ENCODE assay signal across 8 mouse cellular contexts in the genomic region with DNA sequence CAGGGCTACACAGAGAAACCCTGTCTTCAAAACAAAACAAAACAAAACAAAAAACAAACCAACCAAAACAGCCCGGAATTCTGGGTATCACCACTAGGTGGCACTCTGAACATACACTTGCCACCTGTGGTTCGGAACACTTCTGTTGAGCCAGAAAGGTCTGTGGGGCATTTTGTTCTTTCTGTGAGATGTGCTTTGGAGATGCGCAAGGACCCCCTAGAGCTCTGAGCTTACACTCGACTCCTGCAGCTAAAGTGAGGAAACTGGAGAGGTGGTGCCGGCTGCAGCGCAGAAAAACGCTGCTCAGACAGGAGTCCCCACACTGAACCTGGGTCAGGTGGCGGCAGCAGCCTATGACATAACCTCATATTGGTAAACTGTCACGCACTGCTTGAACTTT. TPM values are rescaled to one million over a fixed set of nuclear protein-coding genes. Genes with fewer than 3 reads are reported as not detected.
A peak's percentile ranks its signal among the peaks of the same experiment; 100 is the strongest.
DNase-seq lines count a peak whose midpoint lies in the region; ATAC-seq and TF ChIP-seq lines count a peak whose summit lies in the region.

No protein-coding gene starts in this region.

- TF ChIP-seq RAD21 in MEL (IDR thresholded peaks at IDR 0.05; ENCODE audit: low read depth, low read length): peak; percentile 88

- no peak for TF ChIP-seq EP300 in MEL (IDR thresholded peaks at IDR 0.05; ENCODE audit: low read depth in 1 of 2, low read length in 2 of 2)

- no peak for TF ChIP-seq POLR2A in MEL (IDR thresholded peaks at IDR 0.05; ENCODE audit: control insufficient read depth in 1 of 2, insufficient read depth in 1 of 2, low read depth in 1 of 2, low read length in 2 of 2, poor library complexity in 1 of 2)

- WGBS in forebrain, embryonic 11.5 days: 15% methylated on average over 9 of the region's 9 CpGs
- 16% methylated on average over 9 of the region's 9 CpGs for WGBS in hindbrain, embryonic 11.5 days

- ATAC-seq in forebrain, embryonic 11.5 days (replicated peaks; ENCODE audit: low FRiP score): no peak; the same call in 1 of the 2 replicates
- peak; percentile 60 for ATAC-seq in hindbrain, embryonic 11.5 days (ENCODE audit: low FRiP score)

- H3K4me2 ChIP-seq in forebrain, embryonic 11.5 days (ENCODE audit: low read depth, low read length, severe bottlenecking): peak overlapping the region; percentile 31; the same call in 1 of the 2 replicates
- no peak overlapping the region for H3K4me2 ChIP-seq in hindbrain, embryonic 11.5 days (replicated peaks; ENCODE audit: low read depth, low read length)

- H3K36me3 ChIP-seq in MEL (ENCODE audit: control insufficient read depth in 1 of 2, insufficient read depth in 2 of 2, low read length in 2 of 2): peaks cover 0 to 3% of the 10 kb centered on the region in 2 experiments; a peak in 2 of 4 replicates
- H3K36me3 ChIP-seq in forebrain, embryonic 11.5 days (ENCODE audit: control insufficient read depth, insufficient read depth, low read length): no peaks in the 10 kb centered on the region
- H3K36me3 ChIP-seq in hindbrain, embryonic 11.5 days (ENCODE audit: control insufficient read depth, insufficient read depth, low read length): no peaks in the 10 kb centered on the region

- TF ChIP-seq CTCF in MEL (IDR thresholded peaks at IDR 0.05 in 2 of 3, conservative IDR thresholded peaks at IDR 0.05 in 1 of 3; ENCODE audit: control insufficient read depth in 1 of 3, insufficient read depth in 1 of 3, low read depth in 2 of 3, low read length in 3 of 3, poor library complexity in 1 of 3, severe bottlenecking in 1 of 3): peak; percentile 65 to 81 (median 79)

- H3K9me3 ChIP-seq in MEL (replicated peaks; ENCODE audit: insufficient read depth, low read length): no peaks in the 10 kb centered on the region
- no peaks in the 10 kb centered on the region for H3K9me3 ChIP-seq in forebrain, embryonic 11.5 days (ENCODE audit: control insufficient read depth, low read length)
- no peaks in the 10 kb centered on the region for H3K9me3 ChIP-seq in hindbrain, embryonic 11.5 days (ENCODE audit: control insufficient read depth, low read length)

- H3K79me2 ChIP-seq in MEL (ENCODE audit: control insufficient read depth, insufficient read depth, low read length, poor library complexity): no peaks in the 10 kb centered on the region

- peak; percentile 81 for DNase-seq in MEL (ENCODE audit: low read depth, low spot score)
- DNase-seq in c-Kit-positive CD71-negative TER-119-negative erythroid progenitor cells, embryonic 14.5 days (ENCODE audit: low read depth): peak; percentile 72
- DNase-seq in forebrain, embryonic 11.5 days (ENCODE audit: low spot score): peak; percentile 86
- DNase-seq in hindbrain, embryonic 11.5 days (ENCODE audit: low spot score): peak; percentile 83
- DNase-seq in layer of hippocampus, adult 9-11 months: peak; percentile 45
- peak; percentile 57 for DNase-seq in lung, postnatal 25 days (ENCODE audit: low spot score)
- peak; percentile 87 for DNase-seq in retina, postnatal 1 day
- peak; percentile 26 for DNase-seq in yolk sac, embryonic 10.5 days (ENCODE audit: low spot score)

- H3K9ac ChIP-seq in MEL (ENCODE audit: control insufficient read depth, low read depth, low read length, poor library complexity, severe bottlenecking): peak overlapping the region; percentile 22; the same call in 1 of the 2 replicates
- peak overlapping the region; percentile 23; the same call in 1 of the 2 replicates for H3K9ac ChIP-seq in forebrain, embryonic 11.5 days (ENCODE audit: low read length)
- H3K9ac ChIP-seq in hindbrain, embryonic 11.5 days (ENCODE audit: low read depth, low read length): no peak overlapping the region

- no peak overlapping the region for H3K4me3 ChIP-seq in MEL (ENCODE audit: control insufficient read depth in 1 of 2, insufficient read depth in 1 of 2, low read depth in 2 of 2, low read length in 2 of 2)
- no peak overlapping the region for H3K4me3 ChIP-seq in forebrain, embryonic 11.5 days (ENCODE audit: low read depth, low read length)
- H3K4me3 ChIP-seq in hindbrain, embryonic 11.5 days (ENCODE audit: low read depth, low read length): no peak overlapping the region

- H3K4me1 ChIP-seq in MEL (ENCODE audit: control insufficient read depth in 1 of 2, insufficient read depth in 2 of 2, low read length in 2 of 2): peaks cover 3 to 11% of the 10 kb centered on the region in 2 experiments; a peak in 3 of 4 replicates
- H3K4me1 ChIP-seq in forebrain, embryonic 11.5 days (replicated peaks; ENCODE audit: control insufficient read depth, insufficient read depth, low read length): 0 out of 2 replicates have a peak, but pooled peaks cover 2% of the 10 kb centered on the region
- no peaks in the 10 kb centered on the region for H3K4me1 ChIP-seq in hindbrain, embryonic 11.5 days (replicated peaks; ENCODE audit: control insufficient read depth, insufficient read depth, low read length)

- H3K27ac ChIP-seq in MEL (ENCODE audit: control insufficient read depth, low read depth, low read length): no peak overlapping the region
- no peak overlapping the region for H3K27ac ChIP-seq in forebrain, embryonic 11.5 days (ENCODE audit: low read depth, low read length)
- no peak overlapping the region for H3K27ac ChIP-seq in hindbrain, embryonic 11.5 days (ENCODE audit: low read depth, low read length)

- H3K27me3 ChIP-seq in MEL (ENCODE audit: control insufficient read depth in 1 of 2, insufficient read depth in 2 of 2, low read length in 2 of 2): peaks cover 0 to 2% of the 10 kb centered on the region in 2 experiments; a peak in 2 of 4 replicates
- no peaks in the 10 kb centered on the region for H3K27me3 ChIP-seq in forebrain, embryonic 11.5 days (ENCODE audit: control insufficient read depth, insufficient read depth, low read length)
- H3K27me3 ChIP-seq in hindbrain, embryonic 11.5 days (ENCODE audit: control insufficient read depth, insufficient read depth, low read length): no peaks in the 10 kb centered on the region

TF ChIP-seq in MEL, 35 proteins besides CTCF, POLR2A, EP300 and RAD21:
- TF ChIP-seq SMC3 (IDR thresholded peaks at IDR 0.05; ENCODE audit: low read depth, low read length) (peak; percentile 84), MAZ (IDR thresholded peaks at IDR 0.05; ENCODE audit: low read depth, low read length) (0 out of 2 replicates have a peak, but pooled peaks have one; percentile 7), ZC3H11A (IDR thresholded peaks at IDR 0.05; ENCODE audit: low read depth, low read length) (peak; percentile 88), HCFC1 (IDR thresholded peaks at IDR 0.05; ENCODE audit: low read depth, low read length) (no peak)

RNA-seq across cellular contexts. Expression of gene Eid3, which starts 43.0 kb away (rescaled TPM):
- total RNA-seq in MEL (2012; rRNA removed): 1.2 and 1.3 TPM in 2 replicates
- polyA plus RNA-seq in MEL (2012; ENCODE audit: insufficient read depth in 1 of 2, insufficient read length in 2 of 2, low read depth in 1 of 2, low replicate concordance in 2 of 2, missing spikeins in 1 of 2): 1 to 10 TPM in 1 of 2 experiments, not detected in 1; 1.2 TPM
- 0.89 and 1.0 TPM in 2 replicates for polyA plus RNA-seq in forebrain, embryonic 11.5 days (2014; fragmentation: Nextera tagmentation; extraction: Ambion mirVana)
- 0.56 and 1.1 TPM in 2 replicates for polyA plus RNA-seq in hindbrain, embryonic 11.5 days (2014; fragmentation: Nextera tagmentation; extraction: Ambion mirVana)

Comparison
In these comparisons a context has a peak if more than half of its experiments do, and no peak if none do; other contexts are left out.
1. DNase-seq: peak in every context shown above with its lines; median percentile 87 in retina, postnatal 1 day; 86 in forebrain, embryonic 11.5 days; 83 in hindbrain, embryonic 11.5 days; 81 in MEL; 72 in c-Kit-positive CD71-negative TER-119-negative erythroid progenitor cells, embryonic 14.5 days; 57 in lung, postnatal 25 days; 45 in layer of hippocampus, adult 9-11 months; 26 in yolk sac, embryonic 10.5 days.